Mouse (Mus musculus) stomach, embryonic 15.5 days (tissue): Measurements from ENCODE around the gene Bud31. TPM values are rescaled to one million over a fixed set of nuclear protein-coding genes. Genes with fewer than 3 reads are reported as not detected.
"Not testable (repeated sequence)": the region's sequence is repeated elsewhere in the genome, so short reads cannot be mapped to it uniquely, and the experiment has no call there.

Experiments used
- ATAC-seq: fragments of 200-750 bp; cut with Nextera tagmentation; 2 replicates; pipeline ENCODE4 v1.8.0; 2017; ENCODE audit warnings: low read depth, moderate number of reproducible peaks, moderate TSS enrichment; ENCODE audit not compliant: insufficient read depth, low FRiP score
- H3K27ac ChIP-seq: fragments of 300-500 bp; sonication (generic); 2 replicates; pipeline ENCODE4 v1.5.1; 2015; ENCODE audit warnings: mild to moderate bottlenecking, inconsistent platforms
- H3K27me3 ChIP-seq: fragments of 300-500 bp; sonication (generic); replicated peaks from 2 replicates; pipeline ENCODE4 v1.6.1; 2015; ENCODE audit warnings: inconsistent platforms
- H3K36me3 ChIP-seq: fragments of 300-500 bp; sonication (generic); 2 replicates; pipeline ENCODE4 v1.6.1; 2015; ENCODE audit warnings: inconsistent platforms
- H3K4me1 ChIP-seq: fragments of 300-500 bp; sonication (generic); 2 replicates; pipeline ENCODE4 v1.6.1; 2015; ENCODE audit warnings: inconsistent platforms
- H3K4me2 ChIP-seq: fragments of 300-500 bp; sonication (generic); 2 replicates; pipeline ENCODE4 v1.6.1; 2015; ENCODE audit warnings: mild to moderate bottlenecking, inconsistent platforms
- H3K4me3 ChIP-seq: fragments of 300-500 bp; sonication (generic); replicated peaks from 2 replicates; pipeline ENCODE4 v1.5.1; 2015; ENCODE audit warnings: inconsistent platforms
- H3K9ac ChIP-seq: fragments of 300-500 bp; sonication (generic); 2 replicates; pipeline ENCODE4 v1.6.1; 2015; ENCODE audit warnings: inconsistent platforms
- H3K9me3 ChIP-seq: fragments of 300-500 bp; sonication (generic); 2 replicates; pipeline ENCODE4 v1.6.1; 2016; ENCODE audit warnings: inconsistent platforms
- WGBS: fragments of 180-500 bp; shearing (Covaris S2); methylation state at CpG from one replicate; pipeline ENCODE4 v1.1.7; 2015; 5-methylcytosine and 5-hydroxymethylcytosine counted together
- polyA plus RNA-seq: library from polyadenylated mRNA; unstranded; fragments of >200 nt; fragmentation: Nextera tagmentation; extraction: Ambion mirVana; gene quantifications from 2 replicates; pipeline ENCODE4 v1.2.1, GENCODE M21; 2015

The Bud31 gene
- polyA plus RNA-seq, 1 experiment from 2014 or later: 175 TPM

DNA sequence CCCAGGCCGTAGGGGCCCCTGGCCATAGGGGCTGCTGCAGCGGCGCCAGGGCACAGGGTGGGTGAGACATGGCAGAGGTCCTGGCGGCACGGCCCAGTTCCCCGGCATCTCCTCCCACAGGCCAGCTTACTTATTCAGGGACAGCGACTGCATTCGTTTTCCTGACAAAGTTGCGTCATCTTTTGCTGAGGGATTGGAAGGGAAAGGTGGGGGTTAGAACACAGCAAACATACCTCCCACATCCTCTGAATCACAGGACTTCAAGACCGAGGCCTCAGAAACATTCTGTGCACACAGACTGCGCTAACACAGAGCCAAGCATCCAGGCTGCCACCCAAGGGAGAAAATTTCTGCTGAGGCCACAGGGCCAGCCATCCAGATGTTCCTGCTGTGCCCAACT lies 10.0 kb upstream of the Bud31 start:
- H3K27me3 ChIP-seq: no peaks in the 10 kb centered on the region
- no peaks in the 10 kb centered on the region for H3K9me3 ChIP-seq
- no peak overlapping the region for H3K4me2 ChIP-seq
- H3K27ac ChIP-seq: no peak overlapping the region
- peaks cover 81% of the 10 kb centered on the region for H3K36me3 ChIP-seq
- H3K9ac ChIP-seq: no peak overlapping the region
- 85% methylated on average over 11 of the region's 11 CpGs for WGBS
- no peaks in the 10 kb centered on the region for H3K4me1 ChIP-seq
- ATAC-seq: no peak
- H3K4me3 ChIP-seq: no peak overlapping the region

DNA sequence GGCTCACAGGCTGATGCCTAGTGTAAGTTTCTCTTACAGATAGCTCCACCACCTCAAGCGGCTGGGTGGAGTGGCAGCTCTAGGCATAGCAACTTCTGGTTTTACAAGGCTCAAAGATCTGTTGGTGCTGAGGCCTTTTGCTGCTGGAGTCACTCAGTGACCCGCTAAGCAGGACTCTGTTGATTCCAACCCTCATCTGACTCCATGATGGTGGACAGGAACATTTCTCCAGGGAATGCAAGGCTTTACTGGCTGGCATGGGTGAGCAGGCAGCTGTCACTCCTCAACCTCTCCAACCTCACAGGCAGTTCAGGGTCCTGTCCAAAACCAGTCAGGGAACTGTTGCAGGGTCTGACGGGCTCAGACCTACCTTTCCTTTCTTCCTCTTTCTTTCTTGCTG lies 9.2 kb upstream of the Bud31 start:
- no peak for ATAC-seq
- no peaks in the 10 kb centered on the region for H3K4me1 ChIP-seq
- no peaks in the 10 kb centered on the region for H3K9me3 ChIP-seq
- H3K27me3 ChIP-seq: no peaks in the 10 kb centered on the region
- H3K4me2 ChIP-seq: no peak overlapping the region
- no peak overlapping the region for H3K9ac ChIP-seq
- no peak overlapping the region for H3K4me3 ChIP-seq
- WGBS: 85% methylated on average over 3 of the region's 3 CpGs
- peaks cover 75% of the 10 kb centered on the region for H3K36me3 ChIP-seq
- H3K27ac ChIP-seq: no peak overlapping the region

DNA sequence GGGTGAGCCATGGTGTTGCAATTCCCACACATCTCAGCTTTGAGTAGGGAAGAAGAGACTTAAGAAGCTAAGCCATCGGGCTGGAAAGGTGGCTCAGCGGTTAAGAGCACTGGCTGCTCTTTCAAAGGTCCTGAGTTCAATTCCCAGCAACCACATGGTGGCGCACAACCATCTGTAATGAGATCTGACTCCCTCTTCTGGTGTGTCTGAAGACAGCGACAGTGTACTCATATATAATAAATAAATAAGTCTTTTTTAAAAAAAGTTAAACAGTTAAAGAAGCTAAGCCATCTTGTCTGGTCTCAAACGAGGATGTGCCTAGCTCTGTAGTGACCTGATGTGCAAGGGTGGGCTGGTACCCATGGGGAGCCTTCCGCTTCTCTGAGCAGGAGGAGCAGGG lies 6.9 kb upstream of the Bud31 start:
- H3K4me2 ChIP-seq, ATAC-seq, H3K27me3 ChIP-seq, H3K4me1 ChIP-seq, H3K9ac ChIP-seq, H3K4me3 ChIP-seq, H3K27ac ChIP-seq, H3K9me3 ChIP-seq: not testable (repeated sequence)
- H3K36me3 ChIP-seq: peaks cover 60% of the 10 kb centered on the region
- WGBS: 86% methylated on average over 6 of the region's 6 CpGs

DNA sequence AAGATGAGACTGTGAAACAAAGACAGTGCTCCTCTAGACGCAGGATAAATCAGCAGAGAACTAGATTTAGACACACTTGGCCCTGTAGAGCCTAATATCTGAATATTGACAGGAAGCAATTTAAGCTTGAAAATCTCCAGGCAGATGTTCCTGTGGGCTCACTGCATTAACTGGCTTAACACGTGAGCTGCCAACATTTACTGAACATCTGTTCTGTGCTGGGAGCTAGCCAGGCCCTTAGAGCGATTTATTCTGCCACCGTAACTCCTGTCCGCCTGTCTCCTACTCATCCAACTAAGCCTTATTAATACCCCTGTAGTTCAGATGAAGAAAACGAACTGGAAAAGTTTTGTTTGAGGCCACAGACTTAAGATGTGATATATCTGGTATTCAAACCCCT lies 1.3 kb upstream of the Bud31 start:
- peak overlapping the region; percentile 94 for H3K9ac ChIP-seq
- H3K4me1 ChIP-seq: peaks cover 21% of the 10 kb centered on the region
- peak overlapping the region; percentile 68 for H3K4me2 ChIP-seq
- peaks cover 28% of the 10 kb centered on the region for H3K36me3 ChIP-seq
- WGBS: 4% methylated on average over 6 of the region's 6 CpGs
- H3K27ac ChIP-seq: peak overlapping the region; percentile 91; the same call in 1 of the 2 replicates
- H3K4me3 ChIP-seq: peak overlapping the region; percentile 98
- H3K9me3 ChIP-seq: no peaks in the 10 kb centered on the region
- H3K27me3 ChIP-seq: no peaks in the 10 kb centered on the region
- ATAC-seq: no peak

DNA sequence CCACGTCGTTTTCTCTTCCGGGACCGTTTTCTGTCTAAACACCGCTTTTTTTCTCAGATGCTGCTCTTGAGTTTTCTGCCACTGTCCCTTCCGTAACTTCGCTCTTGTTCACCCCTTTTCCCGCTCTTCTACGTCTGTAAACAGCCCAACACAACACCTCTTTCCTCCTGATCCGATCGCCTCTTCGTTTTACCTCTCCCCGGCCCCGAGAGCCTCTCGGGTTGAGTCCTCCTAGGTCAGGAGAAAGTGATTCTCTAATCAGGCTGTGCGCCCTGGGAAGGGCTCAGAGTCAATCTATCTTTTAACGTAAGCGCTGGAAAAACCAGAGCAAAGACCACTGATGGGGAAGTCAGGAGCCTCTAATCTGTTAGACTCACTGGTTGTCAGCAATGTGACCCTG lies 449 bp downstream of the Bud31 start:
- peak overlapping the region; percentile 91 for H3K27ac ChIP-seq
- H3K27me3 ChIP-seq: no peaks in the 10 kb centered on the region
- H3K4me3 ChIP-seq: peak overlapping the region; percentile 98
- no peaks in the 10 kb centered on the region for H3K9me3 ChIP-seq
- peaks cover 31% of the 10 kb centered on the region for H3K36me3 ChIP-seq
- under 1% methylated on average over 18 of the region's 18 CpGs for WGBS
- H3K4me2 ChIP-seq: peak overlapping the region; percentile 65
- H3K9ac ChIP-seq: peak overlapping the region; percentile 80
- ATAC-seq: no peak
- peaks cover 21% of the 10 kb centered on the region for H3K4me1 ChIP-seq

DNA sequence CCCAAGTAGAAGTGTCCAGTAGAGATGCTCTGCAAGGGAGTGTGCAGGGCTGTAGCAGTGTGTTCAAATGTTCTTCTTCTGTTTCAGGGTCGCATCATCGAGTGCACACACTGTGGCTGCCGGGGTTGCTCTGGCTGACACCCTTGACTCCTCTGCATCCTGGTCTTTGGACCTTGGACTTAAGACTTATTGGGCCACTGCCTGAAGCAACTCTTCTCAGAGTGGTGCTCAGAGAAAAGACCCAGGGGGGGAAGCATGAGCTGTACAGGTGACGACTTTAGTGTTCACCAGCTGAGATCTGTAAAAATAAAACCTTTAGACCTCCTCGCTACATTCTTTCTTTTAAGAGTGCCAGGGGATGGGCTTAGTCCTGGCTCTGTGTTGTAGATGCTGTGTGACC lies 7.6 kb downstream of the Bud31 start:
- Histone ChIP-seq H3K9ac (no peak overlapping the region), H3K9me3 (no peaks in the 10 kb centered on the region), H3K4me3 (no peak overlapping the region), H3K27me3 (no peaks in the 10 kb centered on the region), H3K36me3 (peaks cover 87% of the 10 kb centered on the region), H3K4me1 (no peaks in the 10 kb centered on the region), H3K27ac (no peak overlapping the region), H3K4me2 (no peak overlapping the region)
- ATAC-seq: no peak
- 87% methylated on average over 5 of the region's 5 CpGs for WGBS

DNA sequence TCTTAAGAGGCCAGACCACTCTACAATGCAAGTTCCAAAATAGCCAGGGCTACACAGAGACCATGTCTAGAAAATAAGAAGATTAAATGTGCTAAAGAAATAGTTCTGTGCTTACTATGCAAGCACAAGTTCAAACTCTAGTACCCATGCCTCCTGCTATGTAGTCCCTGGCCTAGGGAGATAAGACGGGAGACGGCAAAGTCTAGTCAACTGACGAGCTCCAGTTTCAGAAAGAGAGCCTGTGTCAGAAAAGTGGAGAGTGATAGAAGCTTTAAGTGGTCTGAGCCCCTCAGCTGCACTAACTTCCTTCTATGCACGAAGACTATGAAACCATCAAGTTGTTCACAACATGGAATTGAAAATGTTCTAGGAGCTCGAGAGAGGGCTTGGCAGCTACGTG lies 9.1 kb downstream of the Bud31 start:
- no peak for ATAC-seq
- Histone ChIP-seq H3K9ac (no peak overlapping the region), H3K4me2 (no peak overlapping the region), H3K27ac (no peak overlapping the region), H3K4me1 (no peaks in the 10 kb centered on the region), H3K36me3 (peaks cover 81% of the 10 kb centered on the region), H3K4me3 (no peak overlapping the region), H3K9me3 (no peaks in the 10 kb centered on the region), H3K27me3 (no peaks in the 10 kb centered on the region)
- 86% methylated on average over 6 of the region's 6 CpGs for WGBS

DNA sequence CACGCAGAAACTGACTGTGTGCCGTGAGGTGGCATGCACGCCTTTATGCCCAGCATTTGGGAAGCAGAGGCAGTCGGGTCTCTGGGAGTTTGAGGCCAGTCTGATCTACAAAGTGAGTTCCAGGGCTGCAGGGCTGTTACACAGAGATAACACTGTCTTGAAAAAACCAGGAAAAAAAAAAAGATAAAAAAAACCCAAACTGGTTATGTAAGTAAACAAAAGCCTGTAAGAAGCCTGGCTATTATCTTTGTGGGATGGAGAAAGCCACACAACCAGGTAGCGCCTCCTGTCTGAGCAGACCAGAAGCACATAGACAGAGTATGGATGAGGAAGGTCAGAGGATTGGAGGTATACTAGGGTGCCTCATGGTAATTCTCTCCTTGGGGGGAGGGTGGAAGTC lies 12.5 kb downstream of the Bud31 start:
- H3K9ac ChIP-seq: no peak overlapping the region
- H3K36me3 ChIP-seq: peaks cover 66% of the 10 kb centered on the region
- H3K27me3 ChIP-seq: no peaks in the 10 kb centered on the region
- no peak overlapping the region for H3K4me3 ChIP-seq
- no peak overlapping the region for H3K27ac ChIP-seq
- no peak for ATAC-seq
- no peaks in the 10 kb centered on the region for H3K9me3 ChIP-seq
- no peaks in the 10 kb centered on the region for H3K4me1 ChIP-seq
- WGBS: 91% methylated on average over 5 of the region's 5 CpGs
- H3K4me2 ChIP-seq: no peak overlapping the region

DNA sequence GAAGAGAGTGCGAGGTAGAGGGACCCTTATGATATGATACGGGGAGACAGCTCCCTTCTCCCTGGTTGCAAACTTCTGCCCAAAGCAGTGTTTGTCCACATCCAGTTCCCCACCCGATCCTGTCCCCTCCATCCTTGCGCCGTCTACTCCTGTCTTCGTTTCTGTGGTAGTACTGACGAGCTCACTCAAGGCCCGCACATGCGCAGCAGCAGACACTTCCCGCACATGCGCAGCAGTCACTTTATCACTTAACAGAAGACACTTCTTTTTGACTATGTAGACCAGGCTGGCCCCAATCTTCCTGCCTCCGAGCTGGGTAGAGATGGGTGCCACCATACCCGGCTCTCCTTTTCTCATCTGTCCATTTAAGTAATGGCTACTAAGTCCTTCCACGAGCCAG lies 21.2 kb downstream of the Bud31 start:
- H3K4me2 ChIP-seq: no peak overlapping the region
- 96% methylated on average over 14 of the region's 14 CpGs for WGBS
- no peaks in the 10 kb centered on the region for H3K27me3 ChIP-seq
- H3K27ac ChIP-seq: no peak overlapping the region
- peaks cover 19% of the 10 kb centered on the region for H3K36me3 ChIP-seq
- ATAC-seq: no peak
- H3K4me1 ChIP-seq: peaks cover 4% of the 10 kb centered on the region; the same call in 1 of the 2 replicates
- no peaks in the 10 kb centered on the region for H3K9me3 ChIP-seq
- H3K9ac ChIP-seq: no peak overlapping the region
- H3K4me3 ChIP-seq: no peak overlapping the region

DNA sequence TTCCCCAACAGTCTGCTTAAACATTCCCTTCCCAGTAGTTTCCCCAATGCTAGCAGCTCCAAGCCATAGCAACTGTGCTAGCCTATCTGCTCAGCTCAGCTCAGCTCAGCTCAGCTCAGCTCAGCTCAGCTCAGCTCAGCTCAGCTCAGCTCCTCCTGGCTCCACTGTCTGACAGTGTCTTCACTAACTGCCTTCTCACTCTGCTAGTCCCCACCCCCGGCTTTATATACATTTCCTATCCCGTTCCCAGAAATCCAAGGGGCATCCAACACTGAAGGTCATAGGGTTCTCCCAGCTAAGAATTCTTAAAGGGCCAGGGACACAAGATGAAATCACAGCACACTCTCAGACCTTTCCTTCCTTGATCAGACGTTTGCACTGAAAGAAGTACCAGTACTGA lies 24.5 kb downstream of the Bud31 start:
- 58% methylated on average over 3 of the region's 3 CpGs for WGBS

DNA sequence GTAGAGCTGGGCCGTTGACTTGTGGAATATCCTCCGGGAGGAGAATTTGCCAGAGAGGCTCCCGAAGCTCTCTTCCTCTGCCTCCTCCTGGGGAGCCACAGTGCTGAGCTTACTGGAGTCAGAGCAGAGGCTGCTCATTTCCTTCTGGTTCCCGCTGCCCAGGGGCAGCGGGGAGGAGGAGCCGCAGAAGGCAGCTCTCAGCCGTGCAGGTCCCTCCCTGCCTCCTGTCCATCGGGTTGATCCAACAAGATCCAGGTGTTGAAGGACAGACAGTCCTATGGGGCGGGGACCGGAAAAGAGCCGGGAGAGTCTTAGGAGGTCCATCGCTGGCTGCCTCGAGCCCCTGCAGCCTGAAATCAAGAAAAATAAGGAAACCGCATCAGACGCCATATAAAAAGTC lies 25.0 kb downstream of the Bud31 start:
- Histone ChIP-seq H3K9ac (no peak overlapping the region), H3K27me3 (no peaks in the 10 kb centered on the region), H3K4me3 (no peak overlapping the region), H3K27ac (no peak overlapping the region), H3K36me3 (0 out of 2 replicates have a peak, but pooled peaks cover 4% of the 10 kb centered on the region), H3K9me3 (no peaks in the 10 kb centered on the region), H3K4me1 (peaks cover 14% of the 10 kb centered on the region; the same call in 1 of the 2 replicates), H3K4me2 (no peak overlapping the region)
- WGBS: 83% methylated on average over 15 of the region's 15 CpGs
- no peak for ATAC-seq

More for the DNA sequence above, 24.5 kb downstream of the Bud31 start:
- H3K4me1 ChIP-seq: peaks cover 14% of the 10 kb centered on the region; the same call in 1 of the 2 replicates
- H3K9me3 ChIP-seq: no peaks in the 10 kb centered on the region
- 0 out of 2 replicates have a peak, but pooled peaks cover 6% of the 10 kb centered on the region for H3K36me3 ChIP-seq
- no peak overlapping the region for H3K4me2 ChIP-seq
- no peak for ATAC-seq
- H3K9ac ChIP-seq: no peak overlapping the region
- no peaks in the 10 kb centered on the region for H3K27me3 ChIP-seq
- H3K27ac ChIP-seq: no peak overlapping the region
- H3K4me3 ChIP-seq: no peak overlapping the region

DNA sequence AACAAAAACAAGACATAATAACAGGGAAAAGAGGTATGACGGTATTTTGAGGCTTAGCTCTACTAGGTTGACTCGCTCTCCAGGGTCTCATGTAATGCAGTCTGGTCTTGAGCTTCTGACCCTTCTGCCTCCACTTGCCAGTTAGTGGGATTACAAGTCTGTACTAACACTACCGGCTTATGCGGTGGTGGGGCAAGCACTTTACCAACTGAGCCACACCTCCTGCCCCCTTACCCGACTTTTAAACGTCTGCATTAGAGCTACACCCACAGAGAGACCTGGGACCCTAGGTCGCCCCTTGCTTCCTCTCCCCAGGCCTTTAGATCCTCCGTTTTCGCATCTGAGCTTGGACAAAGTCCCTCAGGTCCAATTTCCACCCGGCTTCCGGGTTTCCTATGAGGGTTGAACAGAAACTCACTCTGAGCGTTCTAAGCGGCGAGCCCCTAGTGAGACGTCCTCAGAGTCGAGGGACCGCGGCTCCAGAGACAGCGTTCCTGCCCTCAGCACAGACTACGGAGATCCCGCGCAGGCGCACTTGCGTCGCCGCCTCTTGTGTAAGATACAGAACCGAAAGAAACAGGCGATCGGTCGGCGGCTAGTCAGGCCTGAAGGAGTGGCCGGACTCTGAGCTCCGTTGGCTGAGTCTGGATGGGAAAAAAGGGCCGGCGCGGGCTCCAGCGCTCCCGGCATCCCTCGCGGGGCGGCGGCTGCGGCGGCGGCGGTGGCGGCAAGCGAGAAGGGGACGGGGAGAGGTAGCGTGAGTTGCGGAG lies 26.6 kb downstream of the Bud31 start, which contains the start of the genes Ptcd1 and Cpsf4:
TSS of gene Ptcd1 (minus strand) at position 573 of the 770 bp plus-strand sequence.
TSS of gene Cpsf4 (plus strand) at position 678 of the 770 bp plus-strand sequence.
- H3K4me3 ChIP-seq: peak within 1 kb of the TSS; percentile 95
- H3K4me1 ChIP-seq: peaks cover 14% of the 10 kb centered on the region; the same call in 1 of the 2 replicates
- WGBS: under 1% methylated on average over 46 of the region's 51 CpGs
- peak within 1 kb of the TSS; percentile 84 for H3K9ac ChIP-seq
- H3K4me2 ChIP-seq: peak within 1 kb of the TSS; percentile 80
- H3K27ac ChIP-seq: peak within 1 kb of the TSS; percentile 87
- H3K27me3 ChIP-seq: no peaks in the 10 kb centered on the region
- ATAC-seq: peak; percentile 95
- 0 out of 2 replicates have a peak, but pooled peaks cover 14% of the 10 kb centered on the region for H3K36me3 ChIP-seq
- no peaks in the 10 kb centered on the region for H3K9me3 ChIP-seq
